Mouse (Mus musculus) megakaryocyte, embryonic 14.5 days (primary cell): ENCODE measurements around the gene 1700017B05Rik.

Source experiments
- FLI1 ChIP-seq: IDR thresholded peaks from 2 replicates; pipeline ENCODE4 v1.6.1; 2012; ENCODE audit warnings: low read length, inconsistent platforms, mixed read lengths
- GATA1 ChIP-seq: IDR thresholded peaks from 3 replicates; pipeline ENCODE4 v1.6.1; 2012; ENCODE audit warnings: mixed read lengths, low read length, inconsistent platforms, borderline replicate concordance

- TF ChIP-seq GATA1 = no peak
- TF ChIP-seq FLI1 = no peak
Measured at GRCm38 (mm10) chr9:57219511-57219910, 42.9 kb downstream of the 1700017B05Rik start.
